Mouse (Mus musculus) heart, postnatal 0 days (tissue): ENCODE measurements at regions not wholly inside any gene's neighbourhood (a gene's known extent, or its start where the extent isn't known, plus 50 kb on each side); places are given as distances from the start of the nearest gene placed in this dataset.

Experiments used
- ATAC-seq: fragments of 200-750 bp; cut with Nextera tagmentation; 2 replicates; pipeline ENCODE4 v1.8.0; 2017; ENCODE audit warnings: low read depth, moderate number of reproducible peaks, moderate library complexity; ENCODE audit not compliant: insufficient read depth
- DNase-seq: peaks from one replicate; pipeline ENCODE4 v3.0.0-alpha.2; 2016; ENCODE audit warnings: low spot score
- H3K27ac ChIP-seq: fragments of 300-500 bp; sonication (generic); 2 replicates; pipeline ENCODE4 v1.5.1; 2014; ENCODE audit warnings: low read depth, mild to moderate bottlenecking
- H3K27me3 ChIP-seq: fragments of 300-500 bp; sonication (generic); 2 replicates; pipeline ENCODE4 v1.6.1; 2014; ENCODE audit warnings: low read length, mixed read lengths; ENCODE audit not compliant: control insufficient read depth, insufficient read depth
- H3K36me3 ChIP-seq: fragments of 300-500 bp; sonication (generic); replicated peaks from 2 replicates; pipeline ENCODE4 v1.6.1; 2014; ENCODE audit warnings: low read length, mixed read lengths; ENCODE audit not compliant: control insufficient read depth, insufficient read depth
- H3K4me1 ChIP-seq: fragments of 300-500 bp; sonication (generic); 2 replicates; pipeline ENCODE4 v1.6.1; 2014; ENCODE audit warnings: antibody characterized with exemption; ENCODE audit not compliant: control insufficient read depth, insufficient read depth
- H3K4me2 ChIP-seq: fragments of 300-500 bp; sonication (generic); 2 replicates; pipeline ENCODE4 v1.6.1; 2014; ENCODE audit warnings: low read depth, mild to moderate bottlenecking, low read length, moderate library complexity
- H3K4me3 ChIP-seq: fragments of 300-500 bp; sonication (generic); 2 replicates; pipeline ENCODE4 v1.5.1; 2014; ENCODE audit warnings: low read depth, low read length
- H3K9ac ChIP-seq: fragments of 300-500 bp; sonication (generic); replicated peaks from 2 replicates; pipeline ENCODE4 v1.6.1; 2014; ENCODE audit warnings: low read depth, low read length, mixed read lengths
- H3K9me3 ChIP-seq: fragments of 300-500 bp; sonication (generic); replicated peaks from 2 replicates; pipeline ENCODE4 v1.6.1; 2016; ENCODE audit warnings: low read length; ENCODE audit not compliant: control insufficient read depth
- CTCF ChIP-seq: IDR thresholded peaks from 2 replicates; pipeline ENCODE4 v1.5.1; 2016; ENCODE audit warnings: antibody characterized with exemption, control low read depth, low read depth
- EP300 ChIP-seq: IDR thresholded peaks from 2 replicates; pipeline ENCODE4 v1.6.1; 2016; ENCODE audit warnings: antibody characterized with exemption, low read depth
- WGBS: fragments of 180-500 bp; shearing (Covaris S2); extraction: QIAGEN DNeasy Blood & Tissue Kit; methylation state at CpG from one replicate; pipeline ENCODE4 v1.1.7; 2014; 5-methylcytosine and 5-hydroxymethylcytosine counted together

DNA sequence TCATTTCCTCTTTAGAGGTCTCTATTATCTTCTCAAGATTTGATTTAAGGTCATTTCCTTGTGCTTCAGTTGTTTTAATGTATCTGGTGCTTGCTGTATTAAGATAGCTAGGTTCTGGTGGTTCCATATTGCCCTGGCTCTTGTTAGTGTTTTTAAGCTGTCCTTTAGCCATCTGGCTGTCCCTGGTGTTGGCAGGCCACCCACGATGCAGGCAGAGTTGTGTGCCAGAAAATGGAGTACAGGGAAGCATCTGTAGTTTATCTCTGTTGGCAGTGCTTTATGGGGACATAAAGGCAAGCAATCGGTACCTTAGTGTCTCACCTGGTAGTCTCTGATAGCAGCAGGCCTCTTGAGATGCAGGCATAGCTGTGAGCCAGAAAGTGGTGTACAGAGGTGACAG, 162.1 kb downstream of the Ice1 start:
- no peak for TF ChIP-seq CTCF
- no peak for TF ChIP-seq EP300

DNA sequence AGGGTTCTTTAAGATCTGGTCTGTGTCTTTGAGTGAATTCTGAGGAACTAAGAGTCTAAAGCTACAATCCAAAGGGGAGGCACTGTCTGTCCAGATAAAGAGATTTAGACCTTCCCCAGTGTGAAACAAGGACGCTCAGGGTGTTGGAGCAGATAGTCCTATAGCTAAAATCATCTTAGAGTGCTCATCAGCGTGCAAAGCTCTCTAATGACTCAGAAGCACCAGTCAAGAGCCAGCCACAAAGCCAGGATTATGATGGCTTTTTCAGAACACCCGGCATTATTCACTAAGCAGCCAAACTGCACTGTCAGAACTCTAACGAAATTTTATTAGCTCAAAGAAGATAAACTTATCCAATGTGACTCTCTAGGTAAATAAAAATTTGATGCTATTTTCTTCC, 138.1 kb downstream of the Ice1 start:
- no peaks in the 10 kb centered on the region for H3K4me1 ChIP-seq
- no peaks in the 10 kb centered on the region for H3K9me3 ChIP-seq
- 46% methylated on average over 4 of the region's 4 CpGs for WGBS
- DNase-seq, result no peak
- H3K4me2 ChIP-seq, result no peak overlapping the region
- no peak overlapping the region for H3K9ac ChIP-seq
- TF ChIP-seq CTCF (no peak), EP300 (no peak)
- H3K4me3 ChIP-seq, result no peak overlapping the region
- no peak overlapping the region for H3K27ac ChIP-seq
- no peak for ATAC-seq
- no peaks in the 10 kb centered on the region for H3K36me3 ChIP-seq
- no peaks in the 10 kb centered on the region for H3K27me3 ChIP-seq

More for the DNA sequence above, 162.1 kb downstream of the Ice1 start:
- no peak overlapping the region for H3K9ac ChIP-seq
- H3K27me3 ChIP-seq, result no peaks in the 10 kb centered on the region
- ATAC-seq, result no peak
- no peak overlapping the region for H3K4me2 ChIP-seq
- H3K4me1 ChIP-seq, result no peaks in the 10 kb centered on the region
- no peaks in the 10 kb centered on the region for H3K9me3 ChIP-seq
- WGBS, result 48% methylated on average over 2 of the region's 2 CpGs
- no peak overlapping the region for H3K27ac ChIP-seq
- DNase-seq, result no peak
- no peak overlapping the region for H3K4me3 ChIP-seq
- H3K36me3 ChIP-seq, result no peaks in the 10 kb centered on the region
